Mouse (Mus musculus): ENCODE results near the gene Mfap1b. TPM values are rescaled to one million over a fixed set of nuclear protein-coding genes. Genes with fewer than 3 reads are reported as not detected.
"Not testable (repeated sequence)": the region's sequence is repeated elsewhere in the genome, so short reads cannot be mapped to it uniquely, and the experiment has no call there.

Mfap1b gene
- total RNA-seq (2014; fragmentation: Nextera tagmentation): 36.4 and 42.6 TPM in 2 replicates
- total RNA-seq (2017): 21.7 and 29.2 TPM in 2 replicates
- polyA plus RNA-seq (2012): 2.5 and 5.3 TPM in 2 replicates

- not testable (repeated sequence) for H3K9me3 ChIP-seq (replicated peaks); H3K4me1 ChIP-seq (ENCODE audit: insufficient read depth, low read depth, low read length); H3K27me3 ChIP-seq (ENCODE audit: insufficient read depth, low read length)
- peak; percentile 88 for ATAC-seq (ENCODE audit: extremely low read depth, insufficient number of reproducible peaks, low FRiP score, poor library complexity, severe bottlenecking)
- DNase-seq (ENCODE audit: low spot score): peak; percentile 62
- H3K36me3 ChIP-seq (replicated peaks): peaks cover 11% of the 10 kb centered on the region
- H3K4me3 ChIP-seq (ENCODE audit: low read depth, low read length): peak within 1 kb of the TSS; percentile 70
Measured at GRCm38 (mm10) chr2:121473301-121474179, at the start of gene Mfap1b. Mfap1b (minus strand) TSS chr2:121474067.

DNA sequence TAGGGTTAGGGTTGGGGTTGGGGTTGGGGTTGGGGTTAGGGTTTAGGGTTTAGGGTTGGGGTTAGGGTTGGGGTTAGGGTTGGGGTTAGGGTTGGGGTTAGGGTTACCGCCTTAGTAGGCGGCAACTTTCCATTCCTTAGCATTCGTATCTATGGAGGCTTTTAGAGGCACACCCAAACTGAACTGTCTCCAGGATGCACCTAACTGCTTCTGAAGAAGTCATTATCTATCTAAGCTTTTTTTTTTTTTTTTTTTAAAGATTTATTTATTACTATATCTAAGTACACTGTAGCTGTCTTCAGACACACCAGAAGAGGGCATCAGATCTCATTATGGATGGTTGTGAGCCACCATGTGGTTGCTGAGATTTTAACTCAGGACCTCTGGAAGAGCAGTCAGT lies 49.0 kb upstream of the Mfap1b start:
- H3K4me3 ChIP-seq (ENCODE audit: low read depth, low read length); DNase-seq (ENCODE audit: low spot score); ATAC-seq (ENCODE audit: extremely low read depth, insufficient number of reproducible peaks, low FRiP score, poor library complexity, severe bottlenecking); H3K27me3 ChIP-seq (ENCODE audit: insufficient read depth, low read length); H3K9me3 ChIP-seq (replicated peaks): not testable (repeated sequence)
- Histone ChIP-seq H3K36me3 (replicated peaks) (peaks cover 61% of the 10 kb centered on the region), H3K4me1 (ENCODE audit: insufficient read depth, low read depth, low read length) (peaks cover 13% of the 10 kb centered on the region)

DNA sequence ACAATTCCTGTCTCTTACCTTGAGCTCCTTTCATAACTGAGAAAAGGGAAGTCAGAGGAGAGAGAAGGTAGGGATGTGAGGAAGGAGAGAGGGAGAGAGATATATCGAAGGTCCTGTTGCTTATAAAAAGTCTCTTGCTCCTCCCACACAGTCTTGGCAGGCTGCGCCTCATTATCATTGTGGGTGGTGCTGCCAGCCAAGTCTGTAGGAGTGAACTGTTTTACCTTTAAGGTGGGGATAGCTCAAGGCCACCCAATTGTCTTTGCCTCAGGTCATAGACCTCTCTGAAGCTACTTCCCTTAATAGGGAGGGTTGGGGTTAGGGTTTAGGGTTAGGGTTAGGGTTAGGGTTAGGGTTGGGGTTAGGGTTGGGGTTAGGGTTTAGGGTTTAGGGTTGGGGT lies 48.1 kb upstream of the Mfap1b start:
- no peak for TF ChIP-seq GATA2 (IDR thresholded peaks at IDR 0.05; ENCODE audit: borderline replicate concordance, low read depth, low read length)
- no peak for TF ChIP-seq TAL1 (conservative IDR thresholded peaks at IDR 0.05; ENCODE audit: low read depth, low read length)
- no peak for TF ChIP-seq CTCF (IDR thresholded peaks at IDR 0.05; ENCODE audit: low read depth, low read length)
- TF ChIP-seq POLR2AphosphoS5 (IDR thresholded peaks at IDR 0.05; ENCODE audit: insufficient replicate concordance, low read depth, low read length): no peak
- no peak for TF ChIP-seq GATA1 (IDR thresholded peaks at IDR 0.05; ENCODE audit: borderline replicate concordance, low read length)
- ATAC-seq (ENCODE audit: extremely low read depth, insufficient number of reproducible peaks, low FRiP score, poor library complexity, severe bottlenecking): 0 out of 2 replicates have a peak, but pooled peaks have one; percentile 15
- no peak overlapping the region for H3K4me3 ChIP-seq (ENCODE audit: low read depth, low read length)
- peaks cover 13% of the 10 kb centered on the region for H3K4me1 ChIP-seq (ENCODE audit: insufficient read depth, low read depth, low read length)
- H3K9me3 ChIP-seq (replicated peaks): no peaks in the 10 kb centered on the region
- DNase-seq (ENCODE audit: low spot score): peak; percentile 12
- no peaks in the 10 kb centered on the region for H3K27me3 ChIP-seq (ENCODE audit: insufficient read depth, low read length)
- peaks cover 62% of the 10 kb centered on the region for H3K36me3 ChIP-seq (replicated peaks)

DNA sequence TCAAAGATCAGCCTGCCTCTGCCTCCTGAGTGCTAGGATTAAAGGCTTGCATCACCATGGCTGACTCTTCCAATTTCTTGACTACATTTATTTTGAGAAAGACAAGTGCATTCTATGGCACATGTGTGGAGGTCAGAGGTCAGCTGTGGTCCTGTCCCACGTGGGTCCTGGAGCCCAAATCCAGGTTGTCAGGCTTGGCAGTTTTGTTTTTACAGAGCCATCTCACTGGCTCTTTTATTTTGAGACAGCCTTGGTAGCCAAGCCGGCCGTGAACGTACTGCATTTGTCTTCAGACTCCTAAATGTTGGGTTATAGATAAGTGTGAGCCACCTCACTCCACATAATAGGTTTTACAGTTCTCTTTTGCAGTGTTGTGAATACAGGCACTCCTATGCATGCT lies 44.8 kb upstream of the Mfap1b start:
- H3K36me3 ChIP-seq (replicated peaks): peaks cover 58% of the 10 kb centered on the region
- ATAC-seq (ENCODE audit: extremely low read depth, insufficient number of reproducible peaks, low FRiP score, poor library complexity, severe bottlenecking): not testable (repeated sequence)

GRCm38 (mm10) chr2:121518106-121518505 lies 44.2 kb upstream of the Mfap1b start:
- TF ChIP-seq TAL1 (conservative IDR thresholded peaks at IDR 0.05; ENCODE audit: low read depth, low read length) (no peak), CTCF (IDR thresholded peaks at IDR 0.05; ENCODE audit: low read depth, low read length) (no peak), GATA1 (IDR thresholded peaks at IDR 0.05; ENCODE audit: borderline replicate concordance, low read length) (no peak), POLR2AphosphoS5 (IDR thresholded peaks at IDR 0.05; ENCODE audit: insufficient replicate concordance, low read depth, low read length) (no peak), GATA2 (IDR thresholded peaks at IDR 0.05; ENCODE audit: borderline replicate concordance, low read depth, low read length) (no peak)
- no peak for ATAC-seq (ENCODE audit: extremely low read depth, insufficient number of reproducible peaks, low FRiP score, poor library complexity, severe bottlenecking)
- Histone ChIP-seq H3K27me3 (ENCODE audit: insufficient read depth, low read length) (no peaks in the 10 kb centered on the region), H3K4me1 (ENCODE audit: insufficient read depth, low read depth, low read length) (peaks cover 20% of the 10 kb centered on the region), H3K36me3 (replicated peaks) (peaks cover 59% of the 10 kb centered on the region), H3K4me3 (ENCODE audit: low read depth, low read length) (no peak overlapping the region), H3K9me3 (replicated peaks) (no peaks in the 10 kb centered on the region)
- no peak for DNase-seq (ENCODE audit: low spot score)

More for the DNA sequence above, 44.8 kb upstream of the Mfap1b start:
- DNase-seq (ENCODE audit: low spot score); H3K4me3 ChIP-seq (ENCODE audit: low read depth, low read length); H3K9me3 ChIP-seq (replicated peaks); H3K27me3 ChIP-seq (ENCODE audit: insufficient read depth, low read length): not testable (repeated sequence)
- peaks cover 20% of the 10 kb centered on the region for H3K4me1 ChIP-seq (ENCODE audit: insufficient read depth, low read depth, low read length)

DNA sequence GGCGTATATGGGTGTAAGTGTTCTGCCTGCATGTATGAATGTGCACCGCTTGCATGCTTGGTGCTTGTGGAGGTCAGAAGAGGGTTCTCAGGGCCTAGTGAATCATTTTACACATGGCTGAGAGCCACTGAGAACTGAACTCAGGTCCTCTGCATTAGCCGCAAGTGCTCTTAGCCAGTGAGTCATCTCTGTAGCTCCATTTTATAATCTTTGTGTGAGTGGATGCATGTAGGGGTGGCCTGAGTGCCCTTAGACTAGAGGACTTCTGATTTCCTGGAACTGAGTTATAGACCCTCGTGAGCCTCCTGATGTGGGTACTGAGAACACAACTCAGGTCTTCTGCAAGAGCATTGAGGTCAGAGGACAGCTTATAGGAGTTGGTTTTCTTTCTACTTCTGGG lies 40.3 kb upstream of the Mfap1b start:
- DNase-seq (ENCODE audit: low spot score) (no peak), ATAC-seq (ENCODE audit: extremely low read depth, insufficient number of reproducible peaks, low FRiP score, poor library complexity, severe bottlenecking) (no peak)
- Histone ChIP-seq H3K27me3 (ENCODE audit: insufficient read depth, low read length) (no peaks in the 10 kb centered on the region), H3K36me3 (replicated peaks) (peaks cover 74% of the 10 kb centered on the region), H3K4me3 (ENCODE audit: low read depth, low read length) (no peak overlapping the region), H3K4me1 (ENCODE audit: insufficient read depth, low read depth, low read length) (peaks cover 30% of the 10 kb centered on the region), H3K9me3 (replicated peaks) (no peaks in the 10 kb centered on the region)
- no peak for TF ChIP-seq CTCF (IDR thresholded peaks at IDR 0.05; ENCODE audit: low read depth, low read length)
- TF ChIP-seq POLR2AphosphoS5 (IDR thresholded peaks at IDR 0.05; ENCODE audit: insufficient replicate concordance, low read depth, low read length): no peak
- TF ChIP-seq GATA2 (IDR thresholded peaks at IDR 0.05; ENCODE audit: borderline replicate concordance, low read depth, low read length): no peak
- no peak for TF ChIP-seq GATA1 (IDR thresholded peaks at IDR 0.05; ENCODE audit: borderline replicate concordance, low read length)

GRCm38 (mm10) chr2:121512991-121513765 lies 39.3 kb upstream of the Mfap1b start:
- H3K9me3 ChIP-seq (replicated peaks); H3K27me3 ChIP-seq (ENCODE audit: insufficient read depth, low read length); DNase-seq (ENCODE audit: low spot score); H3K4me3 ChIP-seq (ENCODE audit: low read depth, low read length); ATAC-seq (ENCODE audit: extremely low read depth, insufficient number of reproducible peaks, low FRiP score, poor library complexity, severe bottlenecking): not testable (repeated sequence)
- H3K36me3 ChIP-seq (replicated peaks): peaks cover 77% of the 10 kb centered on the region
- H3K4me1 ChIP-seq (ENCODE audit: insufficient read depth, low read depth, low read length): peaks cover 38% of the 10 kb centered on the region
